Mouse (Mus musculus): Measurements from ENCODE around the gene Fryl. TPM values are rescaled to one million over a fixed set of nuclear protein-coding genes. Genes with fewer than 3 reads are reported as not detected.

The Fryl gene
- polyA plus RNA-seq, 1 experiment from 2014 or later = 20.6 TPM

DNA sequence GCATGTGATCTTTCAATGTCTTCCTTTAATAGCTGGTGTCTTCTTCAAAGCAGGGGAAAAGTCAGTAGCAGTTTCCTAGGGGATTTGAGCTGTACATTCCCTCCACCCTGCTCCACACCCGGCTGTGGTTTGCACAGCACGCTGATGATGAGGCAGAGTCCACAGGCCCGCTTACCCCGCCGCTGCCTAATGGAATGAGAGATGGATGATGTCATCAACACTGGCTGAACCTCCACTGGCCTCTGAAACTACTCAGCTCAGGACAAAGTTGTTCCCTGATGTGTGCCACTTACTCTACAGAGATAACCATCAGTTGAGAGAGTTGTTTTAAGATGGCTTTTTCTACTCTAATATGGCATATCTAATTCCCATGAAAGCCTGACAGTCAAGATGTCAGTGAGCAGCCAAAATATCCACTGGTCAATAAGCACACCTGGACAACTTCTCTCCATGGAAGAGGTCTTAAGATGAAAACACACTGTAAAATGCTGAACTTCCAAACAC is 87.6 kb downstream of the Fryl start:
- Histone ChIP-seq H3K4me2 (ENCODE audit: low read length) (no peak overlapping the region), H3K9ac (ENCODE audit: low read depth, low read length) (no peak overlapping the region), H3K27me3 (ENCODE audit: insufficient read depth, low read length) (no peaks in the 10 kb centered on the region), H3K36me3 (ENCODE audit: insufficient read depth, low read length) (no peaks in the 10 kb centered on the region), H3K4me3 (replicated peaks; ENCODE audit: low read depth, low read length) (no peak overlapping the region), H3K27ac (peak overlapping the region; percentile 42; the same call in 1 of the 2 replicates), H3K4me1 (replicated peaks; ENCODE audit: insufficient read depth, low read length) (peaks cover 12% of the 10 kb centered on the region), H3K9me3 (replicated peaks; ENCODE audit: low read length) (no peaks in the 10 kb centered on the region)
- DNase-seq (ENCODE audit: low spot score) (peak; percentile 50), ATAC-seq (replicated peaks; ENCODE audit: low FRiP score, low read depth) (peak; percentile 68; the same call in 1 of the 2 replicates)
- 20% methylated on average over 5 of the region's 5 CpGs for WGBS
- no peak for TF ChIP-seq CTCF (IDR thresholded peaks at IDR 0.05; ENCODE audit: low read depth)

DNA sequence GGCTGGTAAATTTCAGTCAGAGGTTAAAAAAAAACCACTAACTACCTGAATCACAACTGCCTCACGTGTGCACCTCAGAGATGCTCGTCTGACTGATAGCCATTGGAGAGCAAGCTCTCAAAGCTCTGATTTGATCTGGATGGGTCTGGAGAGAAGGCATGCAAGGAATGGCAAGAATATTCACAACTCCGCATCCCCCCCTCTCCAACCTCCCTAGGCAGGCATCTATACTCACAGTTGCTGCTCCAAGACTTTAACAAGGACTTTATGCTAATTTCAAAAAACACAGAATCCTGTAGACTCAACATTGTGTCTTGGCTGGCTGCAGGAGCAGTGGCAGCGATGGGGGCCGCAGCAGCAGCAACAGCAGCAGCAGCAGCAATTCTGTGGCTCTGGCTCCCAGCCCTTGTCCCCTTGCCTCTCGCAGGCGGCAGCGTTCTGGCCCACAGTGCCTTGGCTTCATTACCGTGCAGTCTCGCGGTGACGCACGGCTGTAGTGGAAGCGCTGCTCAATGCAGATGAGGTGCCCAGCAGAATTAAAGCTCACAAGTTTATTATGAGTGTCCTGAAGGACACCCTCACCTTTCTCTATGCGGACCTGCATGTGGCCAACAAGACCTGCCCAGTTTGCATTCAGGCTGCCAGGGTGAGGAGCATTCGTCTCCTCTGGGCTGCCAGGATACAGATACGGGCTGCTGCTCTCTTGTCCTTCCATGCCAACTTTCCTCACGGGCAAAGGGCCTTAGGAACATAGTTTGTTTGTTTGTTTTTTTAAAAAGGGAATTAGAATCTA is 88.2 kb downstream of the Fryl start:
- ATAC-seq (replicated peaks; ENCODE audit: low FRiP score, low read depth) (no peak; the same call in 1 of the 2 replicates), DNase-seq (ENCODE audit: low spot score) (no peak)
- Histone ChIP-seq H3K4me2 (ENCODE audit: low read length) (no peak overlapping the region; the same call in 1 of the 2 replicates), H3K4me3 (replicated peaks; ENCODE audit: low read depth, low read length) (no peak overlapping the region), H3K27me3 (ENCODE audit: insufficient read depth, low read length) (no peaks in the 10 kb centered on the region), H3K9me3 (replicated peaks; ENCODE audit: low read length) (no peaks in the 10 kb centered on the region), H3K27ac (peak overlapping the region; percentile 42; the same call in 1 of the 2 replicates), H3K4me1 (replicated peaks; ENCODE audit: insufficient read depth, low read length) (peaks cover 12% of the 10 kb centered on the region), H3K36me3 (ENCODE audit: insufficient read depth, low read length) (no peaks in the 10 kb centered on the region), H3K9ac (ENCODE audit: low read depth, low read length) (no peak overlapping the region)
- 56% methylated on average over 18 of the region's 18 CpGs for WGBS
- no peak for TF ChIP-seq CTCF (IDR thresholded peaks at IDR 0.05; ENCODE audit: low read depth)

DNA sequence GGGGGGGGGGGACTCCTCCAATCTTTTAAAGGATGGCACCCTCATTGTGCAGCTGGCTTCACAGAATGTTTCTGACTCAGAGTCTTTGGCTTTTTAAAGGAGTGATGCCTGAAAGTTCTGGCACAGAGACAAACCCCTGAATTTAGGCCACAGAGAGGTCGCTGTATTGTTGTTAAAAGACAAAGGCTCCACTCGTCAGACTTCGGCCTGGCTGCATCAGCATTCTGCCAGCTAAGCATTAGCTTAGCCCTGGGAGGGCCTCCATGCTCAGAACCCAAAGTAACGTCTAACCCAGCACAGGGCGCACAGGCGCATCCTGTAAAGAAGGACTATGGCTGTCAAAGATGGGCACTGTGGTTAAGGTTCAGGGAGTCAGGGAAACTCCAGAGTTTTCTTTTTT is 92.4 kb downstream of the Fryl start:
- DNase-seq (ENCODE audit: low spot score) (no peak), ATAC-seq (replicated peaks; ENCODE audit: low FRiP score, low read depth) (no peak)
- no peaks in the 10 kb centered on the region for H3K9me3 ChIP-seq (replicated peaks; ENCODE audit: low read length)
- 58% methylated on average over 6 of the region's 6 CpGs for WGBS
- H3K4me1 ChIP-seq (replicated peaks; ENCODE audit: insufficient read depth, low read length) = peaks cover 12% of the 10 kb centered on the region
- no peaks in the 10 kb centered on the region for H3K27me3 ChIP-seq (ENCODE audit: insufficient read depth, low read length)
- no peak overlapping the region for H3K9ac ChIP-seq (ENCODE audit: low read depth, low read length)
- no peaks in the 10 kb centered on the region for H3K36me3 ChIP-seq (ENCODE audit: insufficient read depth, low read length)
- TF ChIP-seq CTCF (IDR thresholded peaks at IDR 0.05; ENCODE audit: low read depth) = no peak
- H3K4me2 ChIP-seq (ENCODE audit: low read length) = no peak overlapping the region
- no peak overlapping the region for H3K27ac ChIP-seq
- H3K4me3 ChIP-seq (replicated peaks; ENCODE audit: low read depth, low read length) = no peak overlapping the region

DNA sequence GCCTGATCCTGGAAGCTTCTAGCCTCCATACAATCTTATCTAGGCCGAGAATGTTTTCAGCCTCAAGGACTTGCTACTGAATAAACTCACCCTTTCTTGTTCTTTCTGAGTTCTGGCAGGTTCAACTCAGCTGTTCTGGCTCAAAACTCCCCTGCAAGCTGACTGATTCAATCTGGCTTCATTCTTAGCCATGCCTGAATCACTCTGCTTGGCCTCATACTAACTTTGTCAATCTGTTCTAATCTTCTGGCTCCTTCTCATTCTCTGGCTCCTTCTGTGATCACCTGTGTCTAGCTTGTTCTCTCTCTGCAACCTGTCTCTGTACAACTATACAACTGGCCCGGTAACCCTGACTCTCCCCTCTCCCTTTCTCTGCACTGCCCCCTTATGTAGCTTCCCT is 93.9 kb downstream of the Fryl start:
- no peak for TF ChIP-seq CTCF (IDR thresholded peaks at IDR 0.05; ENCODE audit: low read depth)
- no peak overlapping the region for H3K9ac ChIP-seq (ENCODE audit: low read depth, low read length)
- peak overlapping the region; percentile 28; the same call in 1 of the 2 replicates for H3K27ac ChIP-seq
- no peaks in the 10 kb centered on the region for H3K27me3 ChIP-seq (ENCODE audit: insufficient read depth, low read length)
- no peaks in the 10 kb centered on the region for H3K9me3 ChIP-seq (replicated peaks; ENCODE audit: low read length)
- H3K36me3 ChIP-seq (ENCODE audit: insufficient read depth, low read length) = no peaks in the 10 kb centered on the region
- 63% methylated on average over 2 of the region's 2 CpGs for WGBS
- H3K4me2 ChIP-seq (ENCODE audit: low read length) = no peak overlapping the region
- ATAC-seq (replicated peaks; ENCODE audit: low FRiP score, low read depth) (no peak), DNase-seq (ENCODE audit: low spot score) (no peak)
- H3K4me3 ChIP-seq (replicated peaks; ENCODE audit: low read depth, low read length) = no peak overlapping the region
- H3K4me1 ChIP-seq (replicated peaks; ENCODE audit: insufficient read depth, low read length) = 0 out of 2 replicates have a peak, but pooled peaks cover under 1% of the 10 kb centered on the region

DNA sequence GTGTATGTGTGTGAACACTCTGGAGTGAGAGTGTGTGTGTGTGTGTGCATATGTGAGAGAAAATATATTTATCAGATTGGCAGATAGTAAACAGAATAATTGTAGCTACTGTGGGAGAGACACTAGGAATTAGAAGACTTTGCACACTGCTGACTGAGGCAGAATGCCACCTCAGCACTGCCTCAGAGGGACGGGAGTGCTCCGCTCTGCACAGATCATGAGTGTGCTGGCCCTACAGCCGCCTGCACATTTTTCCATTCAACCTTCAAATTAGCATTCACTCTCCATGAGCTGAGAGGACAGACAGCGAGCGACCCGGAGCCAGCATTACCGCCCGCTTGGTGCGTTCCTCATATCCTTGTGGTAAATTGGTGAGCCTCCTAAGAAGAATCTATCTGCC is 96.0 kb downstream of the Fryl start:
- ATAC-seq (replicated peaks; ENCODE audit: low FRiP score, low read depth) (no peak), DNase-seq (ENCODE audit: low spot score) (no peak)
- no peak overlapping the region for H3K9ac ChIP-seq (ENCODE audit: low read depth, low read length)
- no peaks in the 10 kb centered on the region for H3K9me3 ChIP-seq (replicated peaks; ENCODE audit: low read length)
- 78% methylated on average over 9 of the region's 9 CpGs for WGBS
- H3K4me1 ChIP-seq (replicated peaks; ENCODE audit: insufficient read depth, low read length) = peaks cover 4% of the 10 kb centered on the region; the same call in 1 of the 2 replicates
- no peak overlapping the region for H3K4me2 ChIP-seq (ENCODE audit: low read length)
- no peak overlapping the region for H3K27ac ChIP-seq
- H3K27me3 ChIP-seq (ENCODE audit: insufficient read depth, low read length) = no peaks in the 10 kb centered on the region
- H3K4me3 ChIP-seq (replicated peaks; ENCODE audit: low read depth, low read length) = no peak overlapping the region
- TF ChIP-seq CTCF (IDR thresholded peaks at IDR 0.05; ENCODE audit: low read depth) = no peak
- H3K36me3 ChIP-seq (ENCODE audit: insufficient read depth, low read length) = no peaks in the 10 kb centered on the region

DNA sequence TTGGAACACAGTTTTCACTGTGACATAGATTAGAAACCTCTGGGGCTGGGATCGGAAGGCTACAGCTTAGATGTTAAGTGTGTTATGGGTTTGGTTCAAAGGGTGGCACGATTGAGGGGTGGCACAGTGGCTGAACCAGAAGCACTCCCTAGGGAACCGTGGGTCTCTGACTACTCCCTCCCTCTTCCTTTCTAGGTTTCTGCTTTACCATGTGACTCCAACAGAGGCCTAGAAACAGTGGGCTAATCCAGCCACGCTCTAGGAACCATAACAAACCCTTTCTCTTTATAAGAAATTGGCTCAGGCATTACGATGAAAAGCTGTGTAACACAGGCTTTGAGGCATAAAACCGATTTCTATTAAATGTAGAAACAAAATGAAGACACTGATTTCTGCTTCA is 98.9 kb downstream of the Fryl start:
- H3K27me3 ChIP-seq (ENCODE audit: insufficient read depth, low read length) = no peaks in the 10 kb centered on the region
- no peak overlapping the region for H3K9ac ChIP-seq (ENCODE audit: low read depth, low read length)
- no peaks in the 10 kb centered on the region for H3K9me3 ChIP-seq (replicated peaks; ENCODE audit: low read length)
- no peak for TF ChIP-seq CTCF (IDR thresholded peaks at IDR 0.05; ENCODE audit: low read depth)
- no peak for DNase-seq (ENCODE audit: low spot score)
- WGBS = 71% methylated on average over 6 of the region's 6 CpGs
- no peak overlapping the region for H3K4me3 ChIP-seq (replicated peaks; ENCODE audit: low read depth, low read length)
- H3K27ac ChIP-seq = no peak overlapping the region
- H3K4me2 ChIP-seq (ENCODE audit: low read length) = no peak overlapping the region
- ATAC-seq (replicated peaks; ENCODE audit: low FRiP score, low read depth) = no peak
- H3K4me1 ChIP-seq (replicated peaks; ENCODE audit: insufficient read depth, low read length) = peaks cover 4% of the 10 kb centered on the region; the same call in 1 of the 2 replicates
- no peaks in the 10 kb centered on the region for H3K36me3 ChIP-seq (ENCODE audit: insufficient read depth, low read length)
